ENCODE assay signal across 2 mouse cellular contexts in the genomic region with DNA sequence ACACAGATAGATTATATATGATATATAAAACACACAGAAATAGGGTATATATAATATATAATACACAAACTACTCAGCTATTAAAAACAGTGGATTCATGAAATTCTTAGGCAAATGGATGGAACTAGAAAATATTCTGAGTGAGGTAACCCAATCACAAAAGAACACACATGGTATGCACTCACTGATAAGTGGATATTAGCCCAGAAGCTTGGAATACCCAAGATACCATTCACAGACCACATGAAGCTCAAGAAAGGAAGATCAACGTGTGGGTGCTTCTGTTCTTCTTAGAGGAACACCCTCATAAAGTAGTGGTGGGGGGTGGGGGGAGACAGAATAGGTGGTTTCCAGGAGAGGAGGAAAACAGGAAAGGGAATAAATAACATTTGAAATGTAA. TPM values are rescaled to one million over a fixed set of nuclear protein-coding genes. Genes with fewer than 3 reads are reported as not detected.
"Had no signal": no experiment of that assay in that cellular context is flagged by ENCODE, and none has a peak within 500 bp of the region (broad histone marks: within the 10 kb centered on the region; RNA-seq: fewer than 3 reads in every experiment).

No protein-coding gene starts in this region.

RNA-seq across cellular contexts. Expression of gene Gfra4, which starts 11.5 kb away (rescaled TPM):
- total RNA-seq: hematopoietic stem cell, adult 5-6 weeks had no signal

RNA-seq across cellular contexts. Expression of gene Adam33, which starts 32.2 kb away (rescaled TPM):
- total RNA-seq: hematopoietic stem cell, adult 5-6 weeks had no signal

RNA-seq across cellular contexts. Expression of gene Siglec1, which starts 55.2 kb away (rescaled TPM):
- total RNA-seq: hematopoietic stem cell, adult 5-6 weeks had no signal
- polyA plus RNA-seq: inflammation-experienced regulatory T-cells, adult 6 months had no signal
